Mouse (Mus musculus): ENCODE measurements around the gene Ly6g6f. TPM values are rescaled to one million over a fixed set of nuclear protein-coding genes. Genes with fewer than 3 reads are reported as not detected.

Gene Ly6g6f
- total and polyA plus RNA-seq, 3 experiments = 0.10 to 0.27 TPM; not detected in 1

DNA sequence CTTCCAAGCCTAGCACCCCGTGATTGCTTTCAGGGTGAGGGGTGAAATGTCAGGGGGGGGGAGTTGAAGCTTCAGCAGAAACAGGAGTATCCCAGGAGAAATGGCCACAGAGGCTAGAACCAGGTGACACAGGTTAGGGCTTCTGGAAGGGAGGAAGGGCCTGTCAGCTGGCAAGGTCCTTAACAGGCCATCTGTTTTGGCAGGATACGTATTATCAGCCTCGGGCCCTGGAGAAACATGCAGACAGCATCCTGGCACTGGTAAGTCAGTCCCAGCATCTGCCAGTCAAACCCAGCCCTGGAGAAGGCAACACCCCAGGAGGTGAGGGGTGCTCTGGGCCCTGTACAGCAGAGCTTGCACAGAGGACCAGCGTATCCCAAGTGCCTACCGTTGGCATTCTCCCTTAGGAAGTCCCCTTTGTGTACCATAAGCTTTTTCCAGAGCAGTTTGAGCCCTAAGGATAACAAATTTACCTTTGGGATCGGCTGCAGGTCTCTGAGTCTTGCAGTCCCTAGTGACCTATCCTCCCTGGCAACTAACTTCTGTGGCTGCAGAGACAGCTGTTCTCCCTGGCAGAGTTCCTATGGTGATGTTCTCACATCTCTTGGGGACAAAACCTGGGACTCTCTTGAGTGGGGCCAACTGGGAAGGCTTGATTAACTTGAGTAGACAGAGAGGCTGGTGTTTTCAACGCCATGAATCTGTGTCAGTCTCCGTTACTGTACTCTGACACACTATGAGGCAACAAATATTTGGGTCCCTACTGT, 4.9 kb upstream of the Ly6g6f start:
- Histone ChIP-seq H3K36me3 (replicated peaks) (peaks cover 53% of the 10 kb centered on the region), H3K4me3 (ENCODE audit: low read depth, low read length) (peak overlapping the region; percentile 81), H3K4me1 (ENCODE audit: insufficient read depth, low read depth, low read length) (peaks cover 61% of the 10 kb centered on the region), H3K9me3 (replicated peaks) (no peaks in the 10 kb centered on the region), H3K27me3 (ENCODE audit: insufficient read depth, low read length) (no peaks in the 10 kb centered on the region)
- ATAC-seq (ENCODE audit: extremely low read depth, insufficient number of reproducible peaks, low FRiP score, poor library complexity, severe bottlenecking) = no peak
- TF ChIP-seq GATA1 (IDR thresholded peaks at IDR 0.05; ENCODE audit: borderline replicate concordance, low read length) = no peak
- no peak for TF ChIP-seq GATA2 (IDR thresholded peaks at IDR 0.05; ENCODE audit: borderline replicate concordance, low read depth, low read length)
- no peak for TF ChIP-seq TAL1 (conservative IDR thresholded peaks at IDR 0.05; ENCODE audit: low read depth, low read length)
- TF ChIP-seq POLR2AphosphoS5 (IDR thresholded peaks at IDR 0.05; ENCODE audit: insufficient replicate concordance, low read depth, low read length) = no peak
- TF ChIP-seq CTCF (IDR thresholded peaks at IDR 0.05; ENCODE audit: low read depth, low read length) = no peak
- no peak for DNase-seq (ENCODE audit: low spot score)

DNA sequence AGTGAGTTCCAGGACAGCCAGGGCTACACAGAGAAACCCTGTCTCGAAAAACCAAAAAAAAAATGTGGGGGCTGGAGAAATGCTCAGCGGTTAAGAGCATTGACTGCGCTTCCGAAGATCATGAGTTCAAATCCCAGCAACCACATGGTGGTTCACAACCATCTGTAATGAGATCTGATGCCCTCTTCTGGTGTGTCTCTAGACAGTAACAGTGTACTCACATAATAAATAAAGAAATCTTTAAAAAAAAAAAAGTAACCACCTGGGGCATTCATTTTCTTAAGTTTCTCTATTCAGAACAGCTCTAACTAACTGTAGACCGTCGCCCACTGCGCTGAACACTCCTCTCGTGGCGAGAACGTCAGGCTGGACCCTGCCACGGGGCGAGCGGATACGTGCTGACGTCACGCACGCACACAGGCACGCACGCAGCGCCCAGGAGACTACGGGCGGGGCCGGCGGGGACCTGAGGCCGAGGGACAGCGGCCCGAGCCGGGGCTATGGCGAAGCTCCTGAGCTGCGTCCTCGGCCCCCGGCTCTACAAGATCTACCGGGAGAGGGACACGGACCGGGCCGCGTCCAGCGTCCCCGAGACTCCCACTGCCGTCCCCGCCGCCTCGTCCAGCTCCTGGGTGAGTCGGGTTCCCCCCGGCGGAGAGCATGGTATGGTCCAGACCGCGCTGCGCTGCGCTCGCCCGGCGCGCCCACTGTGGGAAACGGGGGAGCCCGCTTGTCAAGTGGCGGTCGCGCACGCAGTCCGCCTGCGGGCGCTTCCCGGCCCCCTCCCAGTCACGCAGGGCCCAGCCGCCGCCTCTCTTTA, 3.6 kb upstream of the Ly6g6f start, which contains the start of gene Abhd16a:
TSS of gene Abhd16a (plus strand) at position 439 of the 820 bp plus-strand sequence.
- DNase-seq (ENCODE audit: low spot score) (peak; percentile 82), ATAC-seq (ENCODE audit: extremely low read depth, insufficient number of reproducible peaks, low FRiP score, poor library complexity, severe bottlenecking) (peak; percentile 77)
- Histone ChIP-seq H3K36me3 (replicated peaks) (peaks cover 40% of the 10 kb centered on the region), H3K4me1 (ENCODE audit: insufficient read depth, low read depth, low read length) (peaks cover 64% of the 10 kb centered on the region), H3K27me3 (ENCODE audit: insufficient read depth, low read length) (no peaks in the 10 kb centered on the region), H3K9me3 (replicated peaks) (no peaks in the 10 kb centered on the region), H3K4me3 (ENCODE audit: low read depth, low read length) (peak within 1 kb of the TSS; percentile 81)
- no peak for TF ChIP-seq GATA2 (IDR thresholded peaks at IDR 0.05; ENCODE audit: borderline replicate concordance, low read depth, low read length)
- no peak for TF ChIP-seq POLR2AphosphoS5 (IDR thresholded peaks at IDR 0.05; ENCODE audit: insufficient replicate concordance, low read depth, low read length)
- no peak for TF ChIP-seq TAL1 (conservative IDR thresholded peaks at IDR 0.05; ENCODE audit: low read depth, low read length)
- no peak for TF ChIP-seq GATA1 (IDR thresholded peaks at IDR 0.05; ENCODE audit: borderline replicate concordance, low read length)
- TF ChIP-seq CTCF (IDR thresholded peaks at IDR 0.05; ENCODE audit: low read depth, low read length) = no peak

DNA sequence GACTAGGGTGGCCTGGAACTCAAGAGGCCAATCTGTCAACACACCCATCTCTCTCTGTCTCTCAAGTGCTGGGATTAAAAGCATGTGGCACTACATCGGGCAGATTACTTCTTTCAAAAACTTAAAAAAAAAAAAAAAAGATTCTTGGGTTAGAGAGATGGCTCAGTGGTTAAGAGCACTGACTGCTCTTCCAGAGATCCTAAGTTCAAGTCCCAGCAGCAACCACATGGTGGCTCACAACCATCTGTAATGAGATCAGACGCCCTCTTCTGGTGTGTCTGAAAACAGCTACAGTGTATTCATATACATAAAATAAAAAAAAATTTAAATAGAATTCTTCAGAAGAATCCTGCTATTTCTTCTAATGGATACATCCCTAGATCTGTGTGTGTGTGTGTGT, 2.7 kb upstream of the Ly6g6f start:
- Histone ChIP-seq H3K4me1 (ENCODE audit: insufficient read depth, low read depth, low read length) (peaks cover 66% of the 10 kb centered on the region), H3K27me3 (ENCODE audit: insufficient read depth, low read length) (no peaks in the 10 kb centered on the region), H3K9me3 (replicated peaks) (no peaks in the 10 kb centered on the region), H3K36me3 (replicated peaks) (peaks cover 31% of the 10 kb centered on the region), H3K4me3 (ENCODE audit: low read depth, low read length) (no peak overlapping the region)
- no peak for TF ChIP-seq CTCF (IDR thresholded peaks at IDR 0.05; ENCODE audit: low read depth, low read length)
- no peak for TF ChIP-seq GATA1 (IDR thresholded peaks at IDR 0.05; ENCODE audit: borderline replicate concordance, low read length)
- no peak for TF ChIP-seq POLR2AphosphoS5 (IDR thresholded peaks at IDR 0.05; ENCODE audit: insufficient replicate concordance, low read depth, low read length)
- no peak for TF ChIP-seq TAL1 (conservative IDR thresholded peaks at IDR 0.05; ENCODE audit: low read depth, low read length)
- no peak for TF ChIP-seq GATA2 (IDR thresholded peaks at IDR 0.05; ENCODE audit: borderline replicate concordance, low read depth, low read length)
- no peak for DNase-seq (ENCODE audit: low spot score)
- no peak for ATAC-seq (ENCODE audit: extremely low read depth, insufficient number of reproducible peaks, low FRiP score, poor library complexity, severe bottlenecking)

DNA sequence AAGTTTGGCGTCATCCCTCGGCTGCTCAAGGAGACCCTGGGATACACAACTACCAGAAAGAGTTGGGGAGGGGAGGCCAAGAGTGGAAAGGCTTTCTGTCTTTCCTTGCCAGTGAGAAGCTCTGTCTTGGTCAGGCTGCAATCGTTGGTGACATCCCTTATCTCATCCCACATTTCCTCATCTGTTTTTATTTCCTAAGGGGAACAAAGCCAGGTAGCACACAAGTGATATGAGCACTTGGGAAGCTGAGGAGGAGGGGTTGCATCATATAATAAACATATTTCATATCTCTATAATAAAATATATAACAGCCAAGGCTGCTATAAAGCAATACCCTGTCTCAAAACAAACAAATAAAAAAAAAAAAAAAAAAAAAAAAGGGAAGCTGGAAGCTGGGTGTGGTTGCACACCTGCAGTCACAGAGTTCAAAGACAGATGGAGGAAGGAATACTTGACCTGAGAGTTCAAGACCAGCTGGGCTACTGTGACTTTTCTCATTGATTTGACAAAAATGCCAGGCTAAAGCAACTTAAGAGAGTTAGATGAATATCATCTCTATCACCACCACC, 1.4 kb downstream of the Ly6g6f start:
- Histone ChIP-seq H3K4me1 (ENCODE audit: insufficient read depth, low read depth, low read length) (peaks cover 73% of the 10 kb centered on the region), H3K27me3 (ENCODE audit: insufficient read depth, low read length) (no peaks in the 10 kb centered on the region), H3K36me3 (replicated peaks) (no peaks in the 10 kb centered on the region), H3K9me3 (replicated peaks) (no peaks in the 10 kb centered on the region), H3K4me3 (ENCODE audit: low read depth, low read length) (no peak overlapping the region)
- DNase-seq (ENCODE audit: low spot score) (no peak), ATAC-seq (ENCODE audit: extremely low read depth, insufficient number of reproducible peaks, low FRiP score, poor library complexity, severe bottlenecking) (no peak)
- TF ChIP-seq CTCF (IDR thresholded peaks at IDR 0.05; ENCODE audit: low read depth, low read length) = no peak
- no peak for TF ChIP-seq GATA2 (IDR thresholded peaks at IDR 0.05; ENCODE audit: borderline replicate concordance, low read depth, low read length)
- no peak for TF ChIP-seq POLR2AphosphoS5 (IDR thresholded peaks at IDR 0.05; ENCODE audit: insufficient replicate concordance, low read depth, low read length)
- no peak for TF ChIP-seq GATA1 (IDR thresholded peaks at IDR 0.05; ENCODE audit: borderline replicate concordance, low read length)
- TF ChIP-seq TAL1 (conservative IDR thresholded peaks at IDR 0.05; ENCODE audit: low read depth, low read length) = no peak

DNA sequence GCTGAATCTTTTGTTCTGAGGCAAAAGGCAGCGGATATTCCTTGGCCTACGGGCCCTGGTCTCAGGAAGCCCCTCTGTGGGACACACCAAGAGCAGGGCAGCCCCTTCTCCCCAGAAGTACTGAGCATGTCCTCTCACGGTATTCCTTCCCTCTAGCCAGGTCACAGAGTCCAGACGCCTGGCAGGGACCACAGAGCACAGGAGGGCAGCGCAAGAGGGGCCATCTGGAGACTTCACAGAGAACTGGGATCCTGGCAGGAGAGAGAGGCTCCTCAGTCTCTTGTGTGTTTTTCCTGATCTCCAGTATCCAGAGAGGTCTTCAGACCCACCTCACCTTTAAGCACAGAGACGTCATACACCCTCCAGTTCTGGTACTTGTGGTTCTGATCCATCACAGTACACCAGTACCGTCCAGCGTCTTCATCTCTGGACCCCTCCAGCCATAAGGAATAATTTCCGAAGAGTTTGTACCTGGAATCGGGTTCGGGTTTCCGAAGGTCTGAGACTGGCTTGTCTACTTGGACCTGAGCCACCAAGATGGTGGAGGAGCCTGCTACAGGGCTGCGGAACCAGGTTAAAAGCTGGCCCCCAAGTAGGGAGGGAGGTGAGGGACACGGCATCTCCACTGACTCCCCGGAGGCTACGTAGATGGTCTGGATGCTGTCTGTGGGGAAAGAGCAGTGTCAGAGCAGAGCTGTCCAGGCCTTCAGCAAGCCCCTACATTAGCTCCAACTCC, 2.4 kb downstream of the Ly6g6f start:
- ATAC-seq (ENCODE audit: extremely low read depth, insufficient number of reproducible peaks, low FRiP score, poor library complexity, severe bottlenecking) (no peak), DNase-seq (ENCODE audit: low spot score) (no peak)
- H3K9me3 ChIP-seq (replicated peaks) = no peaks in the 10 kb centered on the region
- TF ChIP-seq CTCF (IDR thresholded peaks at IDR 0.05; ENCODE audit: low read depth, low read length) (no peak), TAL1 (conservative IDR thresholded peaks at IDR 0.05; ENCODE audit: low read depth, low read length) (no peak), POLR2AphosphoS5 (IDR thresholded peaks at IDR 0.05; ENCODE audit: insufficient replicate concordance, low read depth, low read length) (no peak), GATA2 (IDR thresholded peaks at IDR 0.05; ENCODE audit: borderline replicate concordance, low read depth, low read length) (no peak), GATA1 (IDR thresholded peaks at IDR 0.05; ENCODE audit: borderline replicate concordance, low read length) (no peak)
- no peak overlapping the region for H3K4me3 ChIP-seq (ENCODE audit: low read depth, low read length)
- peaks cover 79% of the 10 kb centered on the region for H3K4me1 ChIP-seq (ENCODE audit: insufficient read depth, low read depth, low read length)
- H3K36me3 ChIP-seq (replicated peaks) = no peaks in the 10 kb centered on the region
- peaks cover 3% of the 10 kb centered on the region; the same call in 1 of the 2 replicates for H3K27me3 ChIP-seq (ENCODE audit: insufficient read depth, low read length)

Data from G1E (cell line).